Mouse (Mus musculus): Measurements from ENCODE around the gene Vmac. TPM values are rescaled to one million over a fixed set of nuclear protein-coding genes. Genes with fewer than 3 reads are reported as not detected.

Gene Vmac
- polyA plus RNA-seq, 1 experiment from 2014 or later, result 15.5 TPM

- Histone ChIP-seq H3K9me3 (no peaks in the 10 kb centered on the region), H3K4me3 (peak within 1 kb of the TSS; percentile 96), H3K4me2 (peak within 1 kb of the TSS; percentile 80), H3K4me1 (peaks cover 45% of the 10 kb centered on the region), H3K9ac (peak within 1 kb of the TSS; percentile 96), H3K27ac (peak within 1 kb of the TSS; percentile 83), H3K27me3 (replicated peaks) (0 out of 2 replicates have a peak, but pooled peaks cover 3% of the 10 kb centered on the region), H3K36me3 (replicated peaks) (no peaks in the 10 kb centered on the region; the same call in 1 of the 2 replicates)
- WGBS, result under 1% methylated on average over 56 of the region's 66 CpGs
- peak; percentile 86 for ATAC-seq (replicated peaks)
Observed at GRCm38 (mm10) chr17:56672941-56673646, 44.7 kb downstream of the Vmac start, which contains the start of gene Ranbp3. TSS of gene Ranbp3 (plus strand) at chr17:56673294.

DNA sequence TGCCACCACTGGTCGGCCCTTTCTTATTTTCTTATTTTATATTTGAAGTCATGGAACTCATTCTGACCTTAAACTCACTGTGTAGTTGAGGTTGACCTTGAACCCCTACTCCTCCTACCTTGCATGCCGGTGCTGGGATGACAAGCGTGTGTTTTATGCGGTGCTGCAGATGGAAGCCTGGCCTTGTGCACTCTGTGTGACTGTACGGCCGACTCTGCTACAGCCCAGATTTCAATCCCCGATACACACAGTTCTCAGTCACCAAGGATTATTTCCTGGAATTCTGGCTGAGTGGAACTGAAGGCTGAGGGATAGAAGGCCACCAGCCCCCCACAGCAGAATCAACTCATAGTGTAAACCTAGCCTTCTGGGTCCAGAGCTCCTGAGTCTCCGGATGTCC, 48.1 kb downstream of the Vmac start:
- ATAC-seq (replicated peaks), result no peak
- WGBS, result 89% methylated on average over 8 of the region's 8 CpGs
- Histone ChIP-seq H3K9me3 (no peaks in the 10 kb centered on the region), H3K27me3 (replicated peaks) (0 out of 2 replicates have a peak, but pooled peaks cover 6% of the 10 kb centered on the region), H3K36me3 (replicated peaks) (no peaks in the 10 kb centered on the region), H3K27ac (no peak overlapping the region), H3K9ac (no peak overlapping the region), H3K4me2 (no peak overlapping the region), H3K4me1 (peaks cover 17% of the 10 kb centered on the region), H3K4me3 (no peak overlapping the region)

DNA sequence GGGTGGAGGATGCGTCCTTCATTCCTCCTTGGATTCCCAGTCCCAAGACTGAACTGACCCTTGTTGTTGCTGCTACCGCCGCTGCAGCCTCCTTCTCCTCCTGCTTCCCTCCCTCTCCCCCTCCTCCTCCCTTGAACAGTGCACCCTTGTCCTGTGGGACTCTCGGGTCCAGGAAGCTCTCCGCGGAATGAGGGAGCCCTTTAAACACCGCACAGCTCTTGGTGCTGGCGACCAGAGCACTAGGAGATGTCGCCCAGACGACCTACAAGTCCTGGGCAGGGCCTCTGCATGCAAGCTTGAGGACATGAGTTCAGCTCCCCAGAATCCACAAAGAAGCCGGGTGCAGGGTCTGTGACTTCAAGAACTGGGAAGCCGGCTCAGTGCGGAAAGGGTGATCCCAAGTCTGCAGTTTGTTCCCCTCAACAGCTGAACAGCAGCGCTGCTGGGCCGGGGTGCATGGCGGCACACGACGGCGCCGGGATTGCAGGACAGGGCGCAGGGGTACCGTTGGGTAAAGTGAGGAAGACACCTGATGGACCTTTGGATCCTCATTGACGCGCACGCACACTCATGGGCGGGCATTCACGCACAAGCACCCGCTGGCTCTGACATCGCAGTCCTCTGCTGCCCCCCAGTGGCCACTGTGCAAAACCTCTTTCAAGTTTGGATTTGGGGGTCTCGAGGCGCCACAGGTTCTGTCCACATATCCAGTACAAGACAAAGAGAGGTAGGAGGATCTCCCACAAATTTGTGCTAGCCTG, 49.3 kb downstream of the Vmac start:
- peak overlapping the region; percentile 51; the same call in 1 of the 2 replicates for H3K9ac ChIP-seq
- H3K9me3 ChIP-seq, result no peaks in the 10 kb centered on the region
- H3K4me1 ChIP-seq, result peaks cover 7% of the 10 kb centered on the region
- WGBS, result 4% methylated on average over 31 of the region's 31 CpGs
- 0 out of 2 replicates have a peak, but pooled peaks cover 6% of the 10 kb centered on the region for H3K27me3 ChIP-seq (replicated peaks)
- peak overlapping the region; percentile 41 for H3K4me3 ChIP-seq
- peak overlapping the region; percentile 87 for H3K4me2 ChIP-seq
- no peak overlapping the region for H3K27ac ChIP-seq
- ATAC-seq (replicated peaks), result peak; percentile 18
- no peaks in the 10 kb centered on the region for H3K36me3 ChIP-seq (replicated peaks)

DNA sequence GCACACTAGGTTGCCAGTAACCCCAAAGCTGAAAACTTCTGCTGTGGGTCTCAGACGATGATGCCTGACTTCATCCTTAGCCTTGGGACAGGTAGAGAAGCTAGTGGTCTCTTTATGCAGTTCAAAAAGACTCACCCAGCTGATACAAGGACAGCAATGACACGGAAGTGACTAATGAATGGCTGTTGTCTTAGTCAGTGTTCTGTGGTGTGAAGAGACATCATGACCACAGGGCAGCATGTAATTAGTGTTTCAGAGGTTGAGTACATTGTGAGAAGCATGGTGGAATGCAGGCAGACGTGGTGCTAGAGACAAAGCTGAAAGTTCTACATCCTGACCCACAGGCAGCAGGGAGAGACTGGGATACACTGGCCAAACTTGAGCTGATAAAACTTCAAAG, 50.2 kb downstream of the Vmac start:
- WGBS, result 80% methylated on average over 3 of the region's 3 CpGs
- Histone ChIP-seq H3K27ac (no peak overlapping the region), H3K9me3 (no peaks in the 10 kb centered on the region), H3K27me3 (replicated peaks) (0 out of 2 replicates have a peak, but pooled peaks cover 6% of the 10 kb centered on the region), H3K4me3 (no peak overlapping the region), H3K9ac (no peak overlapping the region), H3K4me2 (no peak overlapping the region), H3K36me3 (replicated peaks) (no peaks in the 10 kb centered on the region), H3K4me1 (peaks cover 7% of the 10 kb centered on the region)
- ATAC-seq (replicated peaks), result no peak

DNA sequence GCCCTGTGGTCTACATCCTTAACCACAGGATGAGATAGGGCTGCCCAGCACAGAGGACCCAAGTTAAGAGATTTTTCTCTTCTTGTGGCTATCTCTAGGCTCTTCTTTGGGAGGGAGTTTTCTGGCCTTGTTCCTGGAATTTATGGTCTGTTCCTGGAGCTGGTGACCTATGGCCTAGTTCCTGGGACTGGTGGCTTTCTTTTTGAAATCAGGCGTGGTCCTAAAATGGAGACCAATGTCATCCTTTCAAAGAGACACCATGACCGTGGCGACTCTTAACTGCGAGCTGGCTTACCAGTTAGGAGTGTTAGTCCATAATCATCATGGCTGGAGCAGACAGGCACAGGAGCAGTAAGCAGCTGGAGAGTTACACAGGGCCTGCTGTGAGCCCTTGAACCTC, 51.4 kb downstream of the Vmac start:
- no peak overlapping the region for H3K9ac ChIP-seq
- H3K4me3 ChIP-seq, result no peak overlapping the region
- H3K9me3 ChIP-seq, result no peaks in the 10 kb centered on the region
- no peak for ATAC-seq (replicated peaks)
- H3K4me2 ChIP-seq, result no peak overlapping the region
- no peak overlapping the region for H3K27ac ChIP-seq
- 91% methylated on average over 4 of the region's 4 CpGs for WGBS
- H3K4me1 ChIP-seq, result 0 out of 2 replicates have a peak, but pooled peaks cover 4% of the 10 kb centered on the region
- no peaks in the 10 kb centered on the region for H3K36me3 ChIP-seq (replicated peaks)
- H3K27me3 ChIP-seq (replicated peaks), result 0 out of 2 replicates have a peak, but pooled peaks cover 6% of the 10 kb centered on the region

- Histone ChIP-seq H3K27ac (no peak overlapping the region), H3K4me2 (no peak overlapping the region), H3K9me3 (no peaks in the 10 kb centered on the region), H3K36me3 (replicated peaks) (no peaks in the 10 kb centered on the region), H3K4me1 (0 out of 2 replicates have a peak, but pooled peaks cover 4% of the 10 kb centered on the region), H3K9ac (no peak overlapping the region), H3K27me3 (replicated peaks) (0 out of 2 replicates have a peak, but pooled peaks cover 6% of the 10 kb centered on the region), H3K4me3 (no peak overlapping the region)
- no peak for ATAC-seq (replicated peaks)
- WGBS, result 2% methylated on average over 10 of the region's 10 CpGs
Observed at GRCm38 (mm10) chr17:56664333-56664732, 53.5 kb downstream of the Vmac start.

Other genes starting within 250 kb of the Vmac start
- gene Ptprs, start 241.5 kb downstream of the Vmac start, polyA plus RNA-seq (2015; fragmentation: Nextera tagmentation; extraction: Ambion mirVana), result 339 and 349 TPM in 2 replicates
- not detected in 2 replicates for gene Znrf4, start 205.6 kb downstream of the Vmac start, polyA plus RNA-seq (2015; fragmentation: Nextera tagmentation; extraction: Ambion mirVana)
- 1.4 and 2.0 TPM in 2 replicates for gene Gm20219, start 163.6 kb downstream of the Vmac start, polyA plus RNA-seq (2015; fragmentation: Nextera tagmentation; extraction: Ambion mirVana)
- 78.4 and 86.1 TPM in 2 replicates for gene Safb2, start 133.4 kb downstream of the Vmac start, polyA plus RNA-seq (2015; fragmentation: Nextera tagmentation; extraction: Ambion mirVana)
- gene Safb, start 133.2 kb downstream of the Vmac start, polyA plus RNA-seq (2015; fragmentation: Nextera tagmentation; extraction: Ambion mirVana), result 120 and 129 TPM in 2 replicates
- 169 and 175 TPM in 2 replicates for gene 2410015M20Rik, start 108.3 kb downstream of the Vmac start, polyA plus RNA-seq (2015; fragmentation: Nextera tagmentation; extraction: Ambion mirVana)
- gene Rpl36, start 104.6 kb downstream of the Vmac start, polyA plus RNA-seq (2015; fragmentation: Nextera tagmentation; extraction: Ambion mirVana), result 917 and 926 TPM in 2 replicates
- gene Lonp1, start 91.1 kb downstream of the Vmac start, polyA plus RNA-seq (2015; fragmentation: Nextera tagmentation; extraction: Ambion mirVana), result 48.9 and 52.9 TPM in 2 replicates
- gene Catsperd, start 89.9 kb downstream of the Vmac start, polyA plus RNA-seq (2015; fragmentation: Nextera tagmentation; extraction: Ambion mirVana), result 2.3 and 2.5 TPM in 2 replicates
- gene Ranbp3, start 44.7 kb downstream of the Vmac start, polyA plus RNA-seq (2015; fragmentation: Nextera tagmentation; extraction: Ambion mirVana), result 109 and 116 TPM in 2 replicates
- 516 and 531 TPM in 2 replicates for gene Ndufa11, start 255 bp downstream of the Vmac start, polyA plus RNA-seq (2015; fragmentation: Nextera tagmentation; extraction: Ambion mirVana)
- 4.1 and 4.6 TPM in 2 replicates for gene Nrtn, start 39.5 kb upstream of the Vmac start, polyA plus RNA-seq (2015; fragmentation: Nextera tagmentation; extraction: Ambion mirVana)
- gene Dus3l, start 46.7 kb upstream of the Vmac start, polyA plus RNA-seq (2015; fragmentation: Nextera tagmentation; extraction: Ambion mirVana), result 100.0 and 104 TPM in 2 replicates
- 1.4 TPM in 2 replicates for gene Prr22, start 52.2 kb upstream of the Vmac start, polyA plus RNA-seq (2015; fragmentation: Nextera tagmentation; extraction: Ambion mirVana)
- 5.4 and 6.0 TPM in 2 replicates for gene Rfx2, start 113.0 kb upstream of the Vmac start, polyA plus RNA-seq (2015; fragmentation: Nextera tagmentation; extraction: Ambion mirVana)
- gene Acsbg2, start 156.4 kb upstream of the Vmac start, polyA plus RNA-seq (2015; fragmentation: Nextera tagmentation; extraction: Ambion mirVana), result not detected in 2 replicates
- 0.37 and 0.49 TPM in 2 replicates for gene 1700061G19Rik, start 157.5 kb upstream of the Vmac start, polyA plus RNA-seq (2015; fragmentation: Nextera tagmentation; extraction: Ambion mirVana)
- 103 and 106 TPM in 2 replicates for gene Mllt1, start 217.4 kb upstream of the Vmac start, polyA plus RNA-seq (2015; fragmentation: Nextera tagmentation; extraction: Ambion mirVana)

Measured in midbrain, embryonic 15.5 days (tissue).